Mouse (Mus musculus) thymus, adult 2 months (tissue): ENCODE measurements around the gene Agap2. TPM values are rescaled to one million over a fixed set of nuclear protein-coding genes. Genes with fewer than 3 reads are reported as not detected.

ENCODE experiments used
- DNase-seq: peaks from one replicate; pipeline ENCODE4 v3.0.0; 2021
- H3K27ac ChIP-seq: fragments of 200-500 bp; 2 replicates; pipeline ENCODE4 v1.5.1; 2012; ENCODE audit warnings: low read length, control low read depth; ENCODE audit not compliant: control insufficient read depth, insufficient read depth
- H3K27me3 ChIP-seq: fragments of 200-500 bp; 2 replicates; pipeline ENCODE4 v1.6.1; 2012; ENCODE audit warnings: mild to moderate bottlenecking, low read length, moderate library complexity, mixed read lengths; ENCODE audit not compliant: control insufficient read depth, insufficient read depth
- H3K36me3 ChIP-seq: fragments of 200-500 bp; 2 replicates; pipeline ENCODE4 v1.6.1; 2012; ENCODE audit warnings: mild to moderate bottlenecking, low read length, moderate library complexity; ENCODE audit not compliant: control insufficient read depth, insufficient read depth
- H3K4me1 ChIP-seq: fragments of 200-500 bp; replicated peaks from 2 replicates; pipeline ENCODE4 v1.6.1; 2012; ENCODE audit warnings: low read length; ENCODE audit not compliant: control insufficient read depth, insufficient read depth
- H3K4me3 ChIP-seq: fragments of 200-500 bp; 2 replicates; pipeline ENCODE4 v1.5.1; 2012; ENCODE audit warnings: mild to moderate bottlenecking, low read length, control low read depth, moderate library complexity; ENCODE audit not compliant: control insufficient read depth, insufficient read depth
- CTCF ChIP-seq: fragments of 200-500 bp; IDR thresholded peaks from 2 replicates; pipeline ENCODE4 v1.5.1; 2012; ENCODE audit warnings: mild to moderate bottlenecking, control low read depth, low read length, moderate library complexity, borderline replicate concordance; ENCODE audit not compliant: control insufficient read depth, poor library complexity, insufficient read depth; ENCODE audit errors: extremely low read depth
- POLR2A ChIP-seq: fragments of 200-500 bp; IDR thresholded peaks from 2 replicates; pipeline ENCODE4 v1.6.1; 2012; ENCODE audit warnings: mild to moderate bottlenecking, low read length, control low read depth, moderate library complexity; ENCODE audit not compliant: control insufficient read depth, poor library complexity, insufficient read depth; ENCODE audit errors: extremely low read depth
- WGBS: fragments of 180-500 bp; shearing (Covaris S2); methylation state at CpG from one replicate; pipeline ENCODE4 v1.1.7; 2018; 5-methylcytosine and 5-hydroxymethylcytosine counted together
- polyA plus RNA-seq: library from polyadenylated mRNA; depleted of rRNA; stranded (reverse); fragments of >200 nt; gene quantifications from 2 replicates; pipeline ENCODE4 v1.2.3, GENCODE M21; 2012

Gene Agap2
- polyA plus RNA-seq, 1 experiment = 123 TPM

GRCm38 (mm10) chr10:127115068-127115467 lies 40.0 kb downstream of the Agap2 start:
- H3K36me3 ChIP-seq = peaks cover 24% of the 10 kb centered on the region
- H3K27me3 ChIP-seq = no peaks in the 10 kb centered on the region
- no peak for DNase-seq
- 45% methylated on average over 2 of the region's 2 CpGs for WGBS
- TF ChIP-seq POLR2A = no peak
- TF ChIP-seq CTCF = no peak
- no peak overlapping the region for H3K4me3 ChIP-seq
- H3K4me1 ChIP-seq = peaks cover 4% of the 10 kb centered on the region
- H3K27ac ChIP-seq = no peak overlapping the region

GRCm38 (mm10) chr10:127118470-127118869 lies 43.4 kb downstream of the Agap2 start:
- Histone ChIP-seq H3K36me3 (peaks cover 21% of the 10 kb centered on the region), H3K27ac (no peak overlapping the region), H3K4me3 (no peak overlapping the region), H3K27me3 (no peaks in the 10 kb centered on the region), H3K4me1 (peaks cover 6% of the 10 kb centered on the region)
- DNase-seq = no peak
- TF ChIP-seq POLR2A (no peak), CTCF (no peak)
- 95% methylated on average over 11 of the region's 11 CpGs for WGBS

GRCm38 (mm10) chr10:127119229-127119628 lies 44.1 kb downstream of the Agap2 start:
- peaks cover 21% of the 10 kb centered on the region for H3K36me3 ChIP-seq
- TF ChIP-seq CTCF (no peak), POLR2A (no peak)
- H3K27ac ChIP-seq = no peak overlapping the region
- H3K4me3 ChIP-seq = no peak overlapping the region
- H3K4me1 ChIP-seq = peaks cover 6% of the 10 kb centered on the region
- WGBS = 91% methylated on average over 10 of the region's 10 CpGs
- H3K27me3 ChIP-seq = no peaks in the 10 kb centered on the region
- DNase-seq = no peak

- Histone ChIP-seq H3K4me1 (peaks cover 6% of the 10 kb centered on the region), H3K27ac (no peak overlapping the region), H3K36me3 (peaks cover 21% of the 10 kb centered on the region), H3K4me3 (peak overlapping the region; percentile 79), H3K27me3 (no peaks in the 10 kb centered on the region)
- 5% methylated on average over 34 of the region's 34 CpGs for WGBS
- TF ChIP-seq POLR2A (no peak), CTCF (no peak)
- no peak for DNase-seq
These were observed 45.4 kb downstream of the Agap2 start for GRCm38 (mm10) chr10:127120301-127121065.

GRCm38 (mm10) chr10:127121066-127121477 lies 46.0 kb downstream of the Agap2 start, which contains the start of gene Os9:
Gene Os9, minus strand, starts transcription at chr10:127121131.
- Histone ChIP-seq H3K36me3 (peaks cover 21% of the 10 kb centered on the region), H3K27ac (no peak within 1 kb of the TSS), H3K4me3 (peak within 1 kb of the TSS; percentile 79), H3K4me1 (peaks cover 6% of the 10 kb centered on the region), H3K27me3 (no peaks in the 10 kb centered on the region)
- WGBS = under 1% methylated on average over 19 of the region's 19 CpGs
- TF ChIP-seq POLR2A (peak; percentile 60; the same call in 1 of the 2 replicates), CTCF (no peak)
- peak; percentile 95 for DNase-seq

- Histone ChIP-seq H3K27ac (no peak overlapping the region), H3K4me3 (no peak overlapping the region), H3K4me1 (peaks cover 6% of the 10 kb centered on the region), H3K27me3 (no peaks in the 10 kb centered on the region), H3K36me3 (peaks cover 19% of the 10 kb centered on the region)
- no peak for DNase-seq
- 96% methylated on average over 3 of the region's 3 CpGs for WGBS
- TF ChIP-seq CTCF (no peak), POLR2A (no peak)
These were observed 46.9 kb downstream of the Agap2 start for GRCm38 (mm10) chr10:127122018-127122417.
